Mouse (Mus musculus): ENCODE results near the gene Focad.

- TF ChIP-seq CTCF (IDR thresholded peaks at IDR 0.05; ENCODE audit: borderline replicate concordance, control insufficient read depth, extremely low read depth, insufficient read depth, low read length, poor library complexity) = no peak
- no peak for TF ChIP-seq POLR2A (IDR thresholded peaks at IDR 0.05; ENCODE audit: control insufficient read depth, extremely low read depth, insufficient read depth, low read length, poor library complexity)
Measured at GRCm38 (mm10) chr4:88136528-88136927, 42.1 kb downstream of the Focad start.
